Mouse (Mus musculus): ENCODE measurements around the gene Plekhg1.

GRCm38 (mm10) chr10:3990295-3990883 lies 250.2 kb downstream of the Plekhg1 start:
- TF ChIP-seq CTCF (conservative IDR thresholded peaks at IDR 0.05; ENCODE audit: insufficient read depth, insufficient read length, low read depth, low read length), result no peak
- TF ChIP-seq POLR2A (IDR thresholded peaks at IDR 0.05; ENCODE audit: low read depth, low read length), result no peak

Measured in kidney, adult 2 months (tissue).